Mouse (Mus musculus): ENCODE data around the gene Foxd1. TPM values are rescaled to one million over a fixed set of nuclear protein-coding genes. Genes with fewer than 3 reads are reported as not detected.

Gene Foxd1
- polyA plus RNA-seq, 1 experiment = not detected

DNA sequence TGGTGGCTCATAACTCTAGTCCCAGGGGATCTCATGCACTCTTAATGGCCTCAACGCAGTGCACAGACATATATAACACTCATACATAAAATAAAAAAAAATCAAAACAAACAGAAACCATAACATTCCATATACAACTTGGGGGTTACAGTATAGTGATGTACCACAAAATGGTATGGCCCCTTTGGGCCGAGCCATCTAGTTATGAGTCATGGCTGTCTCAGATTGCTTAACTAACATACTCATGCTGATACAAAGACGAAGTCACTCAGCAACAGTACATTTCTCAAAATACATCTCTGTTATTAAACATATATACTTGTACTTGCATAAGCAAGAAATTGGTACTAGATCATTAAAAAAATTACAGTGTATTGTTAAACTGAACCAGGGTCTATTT lies 23.7 kb downstream of the Foxd1 start:
- WGBS = 85% methylated on average over 3 of the region's 3 CpGs
- Histone ChIP-seq H3K27ac (ENCODE audit: insufficient read depth, low read length) (no peak overlapping the region), H3K27me3 (ENCODE audit: control insufficient read depth, insufficient read depth, low read length) (0 out of 2 replicates have a peak, but pooled peaks cover 2% of the 10 kb centered on the region), H3K36me3 (ENCODE audit: control insufficient read depth, insufficient read depth, low read length) (no peaks in the 10 kb centered on the region), H3K4me3 (ENCODE audit: extremely low read depth, insufficient read depth, insufficient read length) (no peak overlapping the region), H3K4me1 (ENCODE audit: control insufficient read depth, insufficient read depth, insufficient read length) (no peaks in the 10 kb centered on the region)
- DNase-seq (ENCODE audit: low read depth in 1 of 2, low spot score in 2 of 2) = no peak
- TF ChIP-seq POLR2A (IDR thresholded peaks at IDR 0.05; ENCODE audit: low read depth, low read length) (no peak), CTCF (IDR thresholded peaks at IDR 0.05; ENCODE audit: extremely low read depth, insufficient read depth, insufficient read length, insufficient replicate concordance) (no peak)

GRCm38 (mm10) chr13:98382751-98383150 lies 28.7 kb downstream of the Foxd1 start:
- Histone ChIP-seq H3K4me1 (ENCODE audit: control insufficient read depth, insufficient read depth, insufficient read length) (no peaks in the 10 kb centered on the region), H3K36me3 (ENCODE audit: control insufficient read depth, insufficient read depth, low read length) (no peaks in the 10 kb centered on the region), H3K27ac (ENCODE audit: insufficient read depth, low read length) (no peak overlapping the region), H3K27me3 (ENCODE audit: control insufficient read depth, insufficient read depth, low read length) (no peaks in the 10 kb centered on the region), H3K4me3 (ENCODE audit: extremely low read depth, insufficient read depth, insufficient read length) (no peak overlapping the region)
- TF ChIP-seq POLR2A (IDR thresholded peaks at IDR 0.05; ENCODE audit: low read depth, low read length) = no peak
- no peak for TF ChIP-seq CTCF (IDR thresholded peaks at IDR 0.05; ENCODE audit: extremely low read depth, insufficient read depth, insufficient read length, insufficient replicate concordance)
- no peak for DNase-seq (ENCODE audit: low read depth in 1 of 2, low spot score in 2 of 2)
- WGBS = 88% methylated on average over 4 of the region's 4 CpGs

DNA sequence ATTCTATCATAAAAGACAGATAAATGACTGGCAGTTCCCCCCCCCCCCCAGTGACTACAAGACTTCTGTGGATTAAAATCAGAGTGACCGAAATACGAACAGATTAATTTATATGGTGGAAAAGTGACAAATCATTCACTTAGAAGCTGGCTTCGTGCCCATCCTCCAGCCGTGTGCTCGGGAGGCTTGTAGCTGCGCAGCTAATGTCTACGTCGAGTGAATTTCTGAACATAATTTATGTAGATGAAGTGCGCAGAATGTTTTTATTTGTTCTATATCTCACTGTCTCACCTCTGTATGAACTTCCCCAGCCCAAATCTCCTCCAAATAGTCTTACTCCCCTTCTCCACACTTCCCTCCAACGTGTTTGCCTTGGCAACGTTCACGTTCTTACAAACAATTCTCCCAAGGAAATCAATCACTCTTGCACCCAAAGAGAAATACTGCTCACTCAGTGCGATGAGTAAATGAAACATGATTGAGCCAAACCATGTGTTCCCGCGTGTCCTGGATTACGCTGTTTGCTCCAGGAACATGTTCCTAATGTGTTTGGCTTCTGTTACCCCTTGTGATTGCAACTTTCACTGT lies 30.0 kb downstream of the Foxd1 start:
- DNase-seq (ENCODE audit: low read depth in 1 of 2, low spot score in 2 of 2) = no peak
- no peaks in the 10 kb centered on the region for H3K36me3 ChIP-seq (ENCODE audit: control insufficient read depth, insufficient read depth, low read length)
- no peak for TF ChIP-seq CTCF (IDR thresholded peaks at IDR 0.05; ENCODE audit: extremely low read depth, insufficient read depth, insufficient read length, insufficient replicate concordance)
- no peaks in the 10 kb centered on the region for H3K4me1 ChIP-seq (ENCODE audit: control insufficient read depth, insufficient read depth, insufficient read length)
- no peak overlapping the region for H3K4me3 ChIP-seq (ENCODE audit: extremely low read depth, insufficient read depth, insufficient read length)
- no peaks in the 10 kb centered on the region for H3K27me3 ChIP-seq (ENCODE audit: control insufficient read depth, insufficient read depth, low read length)
- WGBS = 86% methylated on average over 16 of the region's 16 CpGs
- no peak overlapping the region for H3K27ac ChIP-seq (ENCODE audit: insufficient read depth, low read length)

DNA sequence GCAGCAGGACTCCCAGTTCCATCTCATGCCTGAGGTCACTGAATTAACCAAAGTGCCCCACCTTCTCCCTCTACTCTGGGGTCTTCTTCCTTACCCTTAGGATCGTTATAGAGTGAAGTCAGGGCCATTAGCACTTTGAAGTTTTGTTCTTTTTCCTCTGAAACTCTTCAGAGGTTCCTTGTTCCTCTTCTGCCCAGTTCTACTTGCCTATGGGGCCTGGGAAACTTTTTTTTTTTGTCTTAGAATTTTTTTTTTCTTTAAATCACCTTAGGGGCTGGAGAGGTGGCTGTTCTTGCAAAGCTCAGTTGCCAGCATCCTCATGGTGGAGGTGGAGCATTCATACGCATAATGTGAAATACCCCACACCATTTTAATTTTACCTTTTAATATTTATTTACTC lies 31.8 kb downstream of the Foxd1 start:
- no peak for TF ChIP-seq POLR2A (IDR thresholded peaks at IDR 0.05; ENCODE audit: low read depth, low read length)
- TF ChIP-seq CTCF (IDR thresholded peaks at IDR 0.05; ENCODE audit: extremely low read depth, insufficient read depth, insufficient read length, insufficient replicate concordance) = no peak
- H3K4me1 ChIP-seq (ENCODE audit: control insufficient read depth, insufficient read depth, insufficient read length) = no peaks in the 10 kb centered on the region
- H3K36me3 ChIP-seq (ENCODE audit: control insufficient read depth, insufficient read depth, low read length) = no peaks in the 10 kb centered on the region
- WGBS = 72% methylated on average over 2 of the region's 2 CpGs
- H3K27me3 ChIP-seq (ENCODE audit: control insufficient read depth, insufficient read depth, low read length) = 0 out of 2 replicates have a peak, but pooled peaks cover 2% of the 10 kb centered on the region
- DNase-seq (ENCODE audit: low read depth in 1 of 2, low spot score in 2 of 2) = no peak
- H3K4me3 ChIP-seq (ENCODE audit: extremely low read depth, insufficient read depth, insufficient read length) = no peak overlapping the region
- no peak overlapping the region for H3K27ac ChIP-seq (ENCODE audit: insufficient read depth, low read length)

DNA sequence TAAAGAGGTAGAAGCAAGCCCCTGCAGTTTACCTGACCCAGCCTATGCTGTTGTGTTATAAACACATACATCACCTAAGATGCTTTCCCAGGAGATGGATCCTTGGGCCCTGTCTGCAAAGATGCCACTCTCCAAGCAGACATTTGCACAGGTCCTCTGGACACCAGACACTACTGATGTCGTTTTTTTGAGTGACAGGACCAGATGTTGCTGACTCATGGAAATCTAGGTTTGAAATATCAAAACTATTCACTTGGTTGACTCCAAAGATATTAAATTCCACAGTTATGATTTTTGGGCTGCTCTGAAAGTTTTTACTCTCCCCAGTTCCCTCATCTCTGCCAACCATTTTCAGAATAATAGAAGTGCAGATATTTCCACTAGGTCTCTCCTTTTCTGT lies 35.0 kb downstream of the Foxd1 start:
- 41% methylated on average over 1 of the region's 1 CpGs for WGBS
- peaks cover 14% of the 10 kb centered on the region for H3K27me3 ChIP-seq (ENCODE audit: control insufficient read depth, insufficient read depth, low read length)
- no peak for DNase-seq (ENCODE audit: low read depth in 1 of 2, low spot score in 2 of 2)
- no peak overlapping the region for H3K4me3 ChIP-seq (ENCODE audit: extremely low read depth, insufficient read depth, insufficient read length)
- H3K4me1 ChIP-seq (ENCODE audit: control insufficient read depth, insufficient read depth, insufficient read length) = no peaks in the 10 kb centered on the region
- no peak for TF ChIP-seq CTCF (IDR thresholded peaks at IDR 0.05; ENCODE audit: extremely low read depth, insufficient read depth, insufficient read length, insufficient replicate concordance)
- TF ChIP-seq POLR2A (IDR thresholded peaks at IDR 0.05; ENCODE audit: low read depth, low read length) = no peak
- H3K36me3 ChIP-seq (ENCODE audit: control insufficient read depth, insufficient read depth, low read length) = no peaks in the 10 kb centered on the region
- H3K27ac ChIP-seq (ENCODE audit: insufficient read depth, low read length) = no peak overlapping the region

- H3K4me3 ChIP-seq (ENCODE audit: extremely low read depth, insufficient read depth, insufficient read length) = no peak overlapping the region
- 24% methylated on average over 6 of the region's 6 CpGs for WGBS
- no peaks in the 10 kb centered on the region for H3K4me1 ChIP-seq (ENCODE audit: control insufficient read depth, insufficient read depth, insufficient read length)
- peaks cover 14% of the 10 kb centered on the region for H3K27me3 ChIP-seq (ENCODE audit: control insufficient read depth, insufficient read depth, low read length)
- TF ChIP-seq POLR2A (IDR thresholded peaks at IDR 0.05; ENCODE audit: low read depth, low read length) (no peak), CTCF (IDR thresholded peaks at IDR 0.05; ENCODE audit: extremely low read depth, insufficient read depth, insufficient read length, insufficient replicate concordance) (no peak)
- DNase-seq (ENCODE audit: low read depth in 1 of 2, low spot score in 2 of 2) = no peak
- H3K27ac ChIP-seq (ENCODE audit: insufficient read depth, low read length) = no peak overlapping the region
- H3K36me3 ChIP-seq (ENCODE audit: control insufficient read depth, insufficient read depth, low read length) = no peaks in the 10 kb centered on the region
Measured at GRCm38 (mm10) chr13:98390363-98390762, 36.3 kb downstream of the Foxd1 start.

GRCm38 (mm10) chr13:98390771-98391634 lies 37.0 kb downstream of the Foxd1 start:
- TF ChIP-seq CTCF (IDR thresholded peaks at IDR 0.05; ENCODE audit: extremely low read depth, insufficient read depth, insufficient read length, insufficient replicate concordance) (no peak), POLR2A (IDR thresholded peaks at IDR 0.05; ENCODE audit: low read depth, low read length) (no peak)
- Histone ChIP-seq H3K4me1 (ENCODE audit: control insufficient read depth, insufficient read depth, insufficient read length) (no peaks in the 10 kb centered on the region), H3K27me3 (ENCODE audit: control insufficient read depth, insufficient read depth, low read length) (peaks cover 14% of the 10 kb centered on the region), H3K36me3 (ENCODE audit: control insufficient read depth, insufficient read depth, low read length) (no peaks in the 10 kb centered on the region), H3K27ac (ENCODE audit: insufficient read depth, low read length) (no peak overlapping the region), H3K4me3 (ENCODE audit: extremely low read depth, insufficient read depth, insufficient read length) (no peak overlapping the region)
- 4% methylated on average over 60 of the region's 68 CpGs for WGBS
- no peak for DNase-seq (ENCODE audit: low read depth in 1 of 2, low spot score in 2 of 2)

Measured in spleen, adult 2 months (tissue).